Mouse (Mus musculus) intestine, postnatal 0 days (tissue): ENCODE measurements at regions not wholly inside any gene's neighbourhood (a gene's known extent, or its start where the extent isn't known, plus 50 kb on each side); places are given as distances from the start of the nearest gene placed in this dataset.
"Not testable (repeated sequence)": the region's sequence is repeated elsewhere in the genome, so short reads cannot be mapped to it uniquely, and the experiment has no call there.

Experiments used
- ATAC-seq: fragments of 200-750 bp; cut with Nextera tagmentation; 2 replicates; pipeline ENCODE4 v1.8.0; 2017; ENCODE audit warnings: mild to moderate bottlenecking, moderate TSS enrichment, moderate library complexity
- H3K27ac ChIP-seq: fragments of 300-500 bp; sonication (generic); 2 replicates; pipeline ENCODE4 v1.5.1; 2014; ENCODE audit warnings: mild to moderate bottlenecking, low read depth, low read length, moderate library complexity
- H3K27me3 ChIP-seq: fragments of 300-500 bp; sonication (generic); replicated peaks from 2 replicates; pipeline ENCODE4 v1.6.1; 2014; ENCODE audit warnings: low read length, mixed read lengths; ENCODE audit not compliant: control insufficient read depth, insufficient read depth
- H3K36me3 ChIP-seq: fragments of 300-500 bp; sonication (generic); 2 replicates; pipeline ENCODE4 v1.6.1; 2014; ENCODE audit warnings: mild to moderate bottlenecking, moderate library complexity; ENCODE audit not compliant: control insufficient read depth, insufficient read depth
- H3K4me1 ChIP-seq: fragments of 300-500 bp; sonication (generic); replicated peaks from 2 replicates; pipeline ENCODE4 v1.6.1; 2014; ENCODE audit warnings: antibody characterized with exemption, low read length, mixed read lengths; ENCODE audit not compliant: control insufficient read depth, insufficient read depth
- H3K4me2 ChIP-seq: fragments of 300-500 bp; sonication (generic); replicated peaks from 2 replicates; pipeline ENCODE4 v1.6.1; 2014; ENCODE audit warnings: low read depth, mild to moderate bottlenecking, moderate library complexity
- H3K4me3 ChIP-seq: fragments of 300-500 bp; sonication (generic); 2 replicates; pipeline ENCODE4 v1.5.1; 2014; ENCODE audit warnings: low read depth, low read length
- H3K9ac ChIP-seq: fragments of 300-500 bp; sonication (generic); 2 replicates; pipeline ENCODE4 v1.6.1; 2014; ENCODE audit warnings: mild to moderate bottlenecking, low read depth, low read length
- H3K9me3 ChIP-seq: fragments of 300-500 bp; sonication (generic); 2 replicates; pipeline ENCODE4 v1.6.1; 2016; ENCODE audit warnings: mixed run types; ENCODE audit not compliant: control insufficient read depth
- CTCF ChIP-seq: sonication (generic); IDR thresholded peaks from 2 replicates; pipeline ENCODE4 v1.5.1; 2016; ENCODE audit warnings: low read depth, mild to moderate bottlenecking, control low read depth, antibody characterized with exemption, moderate library complexity
- WGBS: fragments of 180-500 bp; shearing (Covaris S2); extraction: QIAGEN DNeasy Blood & Tissue Kit; methylation state at CpG from one replicate; pipeline ENCODE4 v1.1.7; 2014; 5-methylcytosine and 5-hydroxymethylcytosine counted together

DNA sequence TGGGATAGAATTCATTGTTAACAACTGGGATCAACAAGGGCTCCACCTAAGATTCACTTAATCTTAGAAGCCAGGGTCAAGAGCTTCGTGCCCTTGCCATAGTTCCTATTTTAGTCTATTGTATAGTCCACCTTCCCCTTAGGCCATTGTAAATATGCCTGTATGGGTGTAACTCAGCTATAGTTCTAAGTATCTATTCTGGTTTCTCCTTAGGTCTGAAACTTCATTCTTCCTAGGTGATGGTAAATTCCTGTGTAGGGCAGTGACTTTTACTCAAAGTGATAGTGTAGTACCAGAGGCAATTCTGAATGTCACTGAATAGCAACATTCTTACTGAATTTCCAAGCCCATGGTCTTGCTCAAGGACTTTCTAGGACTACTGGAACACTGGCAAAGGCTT is 989.4 kb downstream of the Ankrd7 start:
- H3K27ac ChIP-seq, H3K36me3 ChIP-seq, H3K4me2 ChIP-seq, H3K4me1 ChIP-seq, ATAC-seq, H3K9ac ChIP-seq, H3K9me3 ChIP-seq, H3K4me3 ChIP-seq, H3K27me3 ChIP-seq: not testable (repeated sequence)
- 56% methylated on average over 1 of the region's 1 CpGs for WGBS

DNA sequence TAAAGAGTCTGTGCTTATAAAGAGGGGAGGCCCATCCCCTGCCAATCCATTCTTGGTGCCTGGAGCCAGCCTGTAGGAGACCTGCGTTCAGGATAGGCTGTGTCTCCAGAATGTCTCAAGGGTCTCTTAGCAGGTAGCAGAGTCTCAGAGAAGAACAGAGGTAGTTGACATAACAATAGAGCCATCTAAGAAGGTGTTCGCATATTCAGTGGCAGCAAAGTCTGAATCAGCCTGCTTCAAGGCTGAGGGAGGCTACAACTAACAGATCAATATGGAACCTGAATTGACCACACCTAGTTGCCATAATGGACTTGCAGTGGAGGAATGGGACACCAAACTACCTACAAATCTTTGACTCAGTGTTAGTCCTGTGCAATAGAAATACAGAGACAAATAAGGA is 998.0 kb downstream of the Ankrd7 start:
- H3K4me3 ChIP-seq, result no peak overlapping the region
- H3K27ac ChIP-seq, result no peak overlapping the region
- H3K4me2 ChIP-seq, result no peak overlapping the region
- 86% methylated on average over 2 of the region's 2 CpGs for WGBS
- no peak overlapping the region for H3K9ac ChIP-seq
- H3K9me3 ChIP-seq, result no peaks in the 10 kb centered on the region
- no peaks in the 10 kb centered on the region for H3K27me3 ChIP-seq
- no peaks in the 10 kb centered on the region for H3K36me3 ChIP-seq
- no peak for ATAC-seq
- no peak for TF ChIP-seq CTCF
- no peaks in the 10 kb centered on the region for H3K4me1 ChIP-seq

DNA sequence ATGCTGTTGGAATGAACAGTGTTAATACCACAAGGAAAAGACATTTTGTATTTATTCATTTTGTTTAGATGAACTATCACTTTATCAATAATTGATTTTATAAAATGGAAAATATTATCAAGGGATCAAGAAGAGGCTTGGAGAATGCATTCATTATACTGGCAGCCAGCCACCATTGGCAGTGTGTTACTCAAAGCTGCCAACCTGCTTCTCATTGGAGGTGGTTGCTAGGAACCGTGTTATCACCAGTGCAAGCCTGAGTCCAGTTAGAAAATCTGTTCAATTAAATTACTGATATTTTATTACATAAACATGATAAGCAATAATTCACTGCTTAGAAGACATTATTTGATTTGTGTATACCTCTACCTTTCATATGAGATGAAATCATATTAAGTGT is 1003.6 kb downstream of the Ankrd7 start:
- no peak overlapping the region for H3K9ac ChIP-seq
- no peaks in the 10 kb centered on the region for H3K36me3 ChIP-seq
- WGBS, result 77% methylated on average over 1 of the region's 1 CpGs
- no peak for TF ChIP-seq CTCF
- no peaks in the 10 kb centered on the region for H3K27me3 ChIP-seq
- no peak for ATAC-seq
- no peak overlapping the region for H3K27ac ChIP-seq
- no peaks in the 10 kb centered on the region for H3K4me1 ChIP-seq
- no peak overlapping the region for H3K4me2 ChIP-seq
- H3K4me3 ChIP-seq, result no peak overlapping the region
- no peaks in the 10 kb centered on the region for H3K9me3 ChIP-seq

DNA sequence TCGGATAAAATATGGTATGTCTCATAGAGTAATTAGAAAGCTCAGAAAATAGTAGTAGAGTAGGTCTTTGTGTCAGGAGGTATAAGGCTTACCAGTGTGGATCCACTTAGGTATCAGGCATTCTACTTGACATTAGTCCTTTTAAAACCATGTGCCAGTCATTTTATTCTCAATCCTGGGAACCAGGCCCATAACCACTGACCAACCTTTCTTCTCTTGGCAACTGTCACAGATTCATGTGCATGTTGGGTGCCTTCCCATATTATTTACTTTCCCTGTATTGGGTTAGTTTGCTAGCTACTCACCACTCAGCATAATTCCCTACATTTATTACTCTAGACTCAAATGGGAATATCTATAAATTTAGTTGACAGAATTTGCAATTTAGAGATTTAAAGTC is 1045.1 kb downstream of the Ankrd7 start:
- no peak for TF ChIP-seq CTCF
- no peak for ATAC-seq
- 85% methylated on average over 1 of the region's 1 CpGs for WGBS

DNA sequence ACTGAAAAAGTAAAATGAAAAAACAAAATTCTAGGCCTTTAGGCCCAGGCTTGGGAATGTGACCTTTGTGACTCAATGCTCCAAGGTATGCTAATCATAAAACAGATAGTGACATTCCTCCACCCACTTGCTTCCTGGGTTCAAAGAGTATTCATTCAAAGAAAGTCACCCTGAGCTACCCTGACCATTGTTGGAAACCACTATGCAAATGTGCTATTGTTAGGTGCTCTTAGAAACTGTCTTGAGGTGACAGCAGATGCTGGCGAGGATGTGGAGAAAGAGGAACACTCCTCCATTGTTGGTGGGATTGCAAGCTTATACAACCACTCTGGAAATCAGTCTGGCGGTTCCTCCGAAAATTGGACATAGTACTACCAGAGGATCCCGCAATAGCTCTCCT is 1075.7 kb downstream of the Ankrd7 start:
- H3K4me3 ChIP-seq, ATAC-seq, H3K4me2 ChIP-seq, H3K27me3 ChIP-seq, H3K27ac ChIP-seq, H3K4me1 ChIP-seq, H3K36me3 ChIP-seq, H3K9me3 ChIP-seq, H3K9ac ChIP-seq: not testable (repeated sequence)
- WGBS, result 85% methylated on average over 4 of the region's 4 CpGs

More for the DNA sequence above, 1045.1 kb downstream of the Ankrd7 start:
- Histone ChIP-seq H3K9ac (no peak overlapping the region), H3K27me3 (no peaks in the 10 kb centered on the region), H3K4me3 (no peak overlapping the region), H3K4me2 (no peak overlapping the region), H3K4me1 (no peaks in the 10 kb centered on the region), H3K27ac (no peak overlapping the region), H3K36me3 (no peaks in the 10 kb centered on the region), H3K9me3 (no peaks in the 10 kb centered on the region)

DNA sequence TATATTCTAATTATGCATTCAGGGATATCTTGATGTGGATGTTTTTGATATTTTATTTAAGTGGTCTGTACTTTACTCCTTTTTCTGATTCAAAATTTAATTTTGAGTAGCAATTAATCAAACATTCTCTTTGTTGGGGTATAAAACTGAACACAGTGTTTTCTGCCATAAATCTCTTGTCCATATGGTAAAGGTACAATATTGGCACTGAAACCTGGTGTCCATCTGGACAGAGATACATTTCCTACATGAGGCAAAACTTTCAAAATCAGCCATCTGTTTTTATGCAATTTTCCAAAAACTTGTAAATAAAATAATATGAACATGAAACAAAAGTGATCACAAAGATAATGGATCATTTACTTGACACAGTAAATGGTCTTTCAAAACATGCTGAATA is 1078.2 kb downstream of the Ankrd7 start:
- Histone ChIP-seq H3K4me3 (no peak overlapping the region), H3K27me3 (no peaks in the 10 kb centered on the region)

DNA sequence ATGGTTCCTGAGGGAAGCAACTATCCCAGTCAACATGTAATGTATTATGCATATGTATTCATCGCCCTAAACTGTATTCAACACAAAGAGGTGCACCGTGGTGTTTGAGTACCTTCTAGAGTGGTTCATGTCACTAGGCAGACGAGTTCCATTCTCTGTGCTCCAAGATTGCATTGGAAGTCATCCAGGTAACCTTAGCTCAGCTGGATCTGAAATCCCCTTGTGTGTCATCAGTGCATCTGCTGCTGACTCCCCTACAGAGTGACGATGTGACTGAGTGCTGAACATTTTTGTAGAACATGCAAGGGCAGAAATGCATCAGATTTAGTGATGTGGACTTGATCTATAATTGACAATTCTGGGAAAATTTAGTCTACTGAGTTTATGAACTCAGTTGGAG is 1079.6 kb downstream of the Ankrd7 start:
- no peak overlapping the region for H3K4me3 ChIP-seq
- no peak for TF ChIP-seq CTCF
- no peaks in the 10 kb centered on the region for H3K9me3 ChIP-seq
- no peaks in the 10 kb centered on the region for H3K4me1 ChIP-seq
- H3K27ac ChIP-seq, result no peak overlapping the region
- no peaks in the 10 kb centered on the region for H3K36me3 ChIP-seq
- no peaks in the 10 kb centered on the region for H3K27me3 ChIP-seq
- no peak overlapping the region for H3K9ac ChIP-seq
- ATAC-seq, result no peak
- H3K4me2 ChIP-seq, result no peak overlapping the region
- WGBS, result 69% methylated on average over 4 of the region's 4 CpGs

More for the DNA sequence above, 1078.2 kb downstream of the Ankrd7 start:
- no peak overlapping the region for H3K27ac ChIP-seq
- ATAC-seq, result no peak
- no peaks in the 10 kb centered on the region for H3K4me1 ChIP-seq
- H3K9me3 ChIP-seq, result no peaks in the 10 kb centered on the region
- no peak overlapping the region for H3K9ac ChIP-seq
- no peaks in the 10 kb centered on the region for H3K36me3 ChIP-seq
- H3K4me2 ChIP-seq, result no peak overlapping the region
- no peak for TF ChIP-seq CTCF
